Mouse (Mus musculus): ENCODE measurements at regions not wholly inside any gene's neighbourhood (a gene's known extent, or its start where the extent isn't known, plus 50 kb on each side); places are given as distances from the start of the nearest gene placed in this dataset.

- DNase-seq (ENCODE audit: low spot score in 2 of 2) = no peak
Measured at GRCm38 (mm10) chrX:99593872-99594487, 122.9 kb upstream of the Pja1 start.

DNA sequence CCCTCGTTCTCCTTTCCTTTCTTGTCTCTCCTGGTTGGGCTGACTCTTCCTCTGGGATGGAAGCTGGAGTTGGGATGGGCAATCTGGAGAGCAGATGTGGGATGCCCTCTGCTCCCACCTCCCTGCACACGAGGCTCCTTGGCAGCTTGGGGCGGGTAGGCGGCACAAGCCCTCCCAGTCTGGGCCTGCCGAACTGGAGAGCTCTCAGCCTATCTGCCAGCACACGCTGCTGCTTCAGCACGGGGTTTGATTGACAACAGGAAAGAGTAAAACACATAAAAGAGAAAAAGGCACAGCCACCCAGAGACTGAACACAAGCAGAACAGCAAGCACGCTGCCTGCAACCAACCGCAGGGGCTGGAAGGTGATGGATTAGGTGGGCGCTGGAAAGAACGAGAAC, 121.9 kb upstream of the Pja1 start:
- no peak for DNase-seq (ENCODE audit: low spot score in 2 of 2)

GRCm38 (mm10) chrX:99587284-99587683, 116.2 kb upstream of the Pja1 start:
- DNase-seq (ENCODE audit: low spot score in 2 of 2) = no peak

GRCm38 (mm10) chrX:99586282-99586681, 115.2 kb upstream of the Pja1 start:
- no peak for DNase-seq (ENCODE audit: low spot score in 2 of 2)

DNA sequence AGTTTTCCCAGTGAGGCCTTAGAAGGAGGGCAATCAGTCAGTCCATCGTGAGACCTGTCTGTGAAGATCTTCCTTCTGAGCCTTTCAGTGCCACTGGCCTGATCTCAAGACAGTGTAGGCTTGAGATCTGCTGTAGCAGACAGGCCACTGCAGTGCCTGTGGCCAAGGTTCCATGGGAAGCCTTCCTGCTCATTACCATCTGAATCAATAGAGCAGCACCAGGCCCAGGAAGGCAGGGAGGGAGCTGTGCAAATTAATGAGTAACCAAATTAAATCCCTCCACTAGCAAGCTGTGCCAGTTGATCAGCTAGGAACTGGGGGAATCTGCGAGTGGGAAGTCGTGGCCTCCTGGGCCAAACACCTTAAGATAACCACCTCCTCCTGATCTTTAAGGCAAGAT, 114.6 kb upstream of the Pja1 start:
- no peak for DNase-seq (ENCODE audit: low spot score in 2 of 2)

GRCm38 (mm10) chrX:99582611-99583010, 111.5 kb upstream of the Pja1 start:
- DNase-seq (ENCODE audit: low spot score in 2 of 2) = no peak

- DNase-seq (ENCODE audit: low spot score in 2 of 2) = no peak
Measured at GRCm38 (mm10) chrX:99581632-99582466, 110.8 kb upstream of the Pja1 start.

DNA sequence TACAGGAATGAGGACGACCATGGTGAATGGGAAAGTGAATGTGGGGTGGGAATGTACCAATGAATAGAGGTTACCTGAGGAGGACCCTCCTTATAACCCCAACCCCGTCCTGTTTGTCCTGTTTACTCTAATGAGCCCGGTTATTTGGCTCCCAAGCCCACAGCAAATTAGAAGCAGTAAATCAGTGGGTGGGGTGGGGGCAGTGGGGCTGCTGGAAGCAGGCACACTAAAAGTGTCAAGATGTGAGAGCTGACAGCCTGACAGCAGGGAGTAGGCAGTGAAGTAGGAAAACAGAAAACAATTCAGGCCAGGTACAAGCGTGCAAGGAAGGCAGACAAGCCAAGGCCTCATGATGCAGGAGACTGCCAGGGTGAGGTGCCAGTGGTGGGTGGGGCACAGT, 108.1 kb upstream of the Pja1 start:
- DNase-seq (ENCODE audit: low spot score in 2 of 2) = no peak

DNA sequence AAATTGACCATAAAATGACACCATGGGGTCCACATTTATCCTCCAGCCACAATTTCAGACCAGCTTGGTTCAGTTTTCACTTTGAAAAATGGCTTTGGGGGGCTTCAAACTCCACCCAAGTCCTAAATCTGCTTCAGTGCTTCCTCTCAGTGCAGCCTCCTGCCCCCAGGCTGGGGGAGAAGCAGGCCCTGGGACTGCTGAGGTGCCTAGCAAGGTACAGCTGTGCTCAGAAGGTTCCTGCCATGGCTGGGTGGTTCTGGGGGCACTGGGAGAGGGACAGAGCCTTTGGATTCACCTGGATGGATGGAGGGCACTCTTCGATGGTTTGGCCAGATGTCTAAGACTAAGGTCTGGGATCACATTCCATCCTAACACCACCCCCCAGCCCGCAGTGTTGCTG, 107.7 kb upstream of the Pja1 start:
- DNase-seq (ENCODE audit: low spot score in 2 of 2) = no peak

DNA sequence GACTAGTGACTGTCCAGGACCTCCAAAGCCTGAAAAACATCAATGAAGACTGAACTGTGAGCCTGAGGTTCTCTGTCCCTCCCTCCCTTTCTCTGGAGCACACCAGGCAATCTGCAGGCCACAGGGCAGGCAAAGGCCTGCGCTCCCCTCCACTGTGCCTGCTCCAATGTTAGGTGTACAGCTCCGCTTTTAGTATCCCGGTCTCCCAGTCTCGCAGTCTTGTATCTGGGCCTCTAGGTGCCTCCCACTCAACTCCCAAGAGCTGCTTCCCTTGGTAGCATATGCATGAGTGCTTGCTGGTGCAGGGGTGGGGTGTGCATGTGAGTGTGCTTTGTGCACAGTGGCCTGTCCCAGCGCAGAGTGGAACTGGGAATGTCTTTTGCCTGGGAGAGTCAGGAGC, 104.0 kb upstream of the Pja1 start:
- DNase-seq (ENCODE audit: low spot score in 2 of 2) = no peak

DNA sequence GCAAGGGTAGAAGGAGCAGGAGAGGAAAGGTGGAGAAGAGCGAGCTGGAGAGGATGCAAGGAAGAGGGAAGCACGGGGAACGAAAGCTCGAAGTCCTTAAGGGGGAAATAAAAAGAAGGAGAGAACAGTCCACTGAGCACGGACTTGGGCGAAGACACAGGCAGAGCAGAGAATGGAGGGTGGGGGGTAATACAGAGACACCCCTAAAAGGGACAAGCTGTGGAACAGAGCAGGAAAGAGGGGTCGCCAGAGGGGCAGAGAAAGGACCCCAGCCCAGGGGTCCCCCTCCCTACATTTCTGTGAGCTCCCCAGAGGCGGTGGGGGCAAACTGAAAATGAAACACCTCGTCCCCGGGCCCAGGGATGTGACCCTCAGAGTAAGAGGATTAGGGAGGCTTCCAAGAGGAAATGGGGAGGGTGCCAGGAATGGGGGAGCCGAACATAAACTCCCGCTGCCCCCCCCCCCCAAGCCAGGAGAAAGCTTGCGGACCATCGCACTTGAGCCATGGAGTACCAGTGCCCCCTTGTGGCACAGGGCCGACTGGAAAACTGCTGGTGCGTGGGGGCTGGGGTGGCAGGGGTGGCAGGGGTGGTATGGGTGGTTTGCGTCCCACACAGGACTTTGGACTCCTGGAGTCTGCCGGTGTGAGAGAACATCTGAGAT, 103.5 kb upstream of the Pja1 start:
- peak; percentile 33 to 72 for DNase-seq (ENCODE audit: low spot score in 2 of 2)

GRCm38 (mm10) chrX:99570161-99570560, 99.1 kb upstream of the Pja1 start:
- no peak for DNase-seq (ENCODE audit: low spot score in 2 of 2)

DNA sequence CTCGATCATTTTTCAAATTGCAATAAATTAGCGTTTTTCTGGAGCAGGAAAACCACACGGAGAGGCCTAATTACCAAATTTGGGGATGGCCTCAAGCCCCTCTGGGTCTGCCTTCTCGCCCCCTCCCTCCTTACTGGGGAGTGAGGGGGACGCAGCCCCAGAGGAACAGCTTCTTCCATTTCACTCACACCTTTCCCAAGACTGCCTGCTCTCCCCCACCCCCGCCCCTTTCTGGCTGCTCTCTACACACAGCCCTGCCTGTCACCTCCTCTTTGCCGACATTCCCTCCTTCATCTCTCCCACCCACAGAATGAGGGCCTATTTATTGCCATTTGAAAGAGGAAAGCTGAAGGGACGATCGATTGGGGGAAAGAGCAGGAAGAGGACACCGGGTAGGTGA, 97.2 kb upstream of the Pja1 start:
- no peak for DNase-seq (ENCODE audit: low spot score in 2 of 2)

- DNase-seq (ENCODE audit: low spot score in 2 of 2) = no peak
Measured at GRCm38 (mm10) chrX:99567367-99568164, 96.5 kb upstream of the Pja1 start.

GRCm38 (mm10) chrX:99561995-99562394, 90.9 kb upstream of the Pja1 start:
- peak in 1 of 2 experiments; percentile 25 for DNase-seq (ENCODE audit: low spot score in 2 of 2)

DNA sequence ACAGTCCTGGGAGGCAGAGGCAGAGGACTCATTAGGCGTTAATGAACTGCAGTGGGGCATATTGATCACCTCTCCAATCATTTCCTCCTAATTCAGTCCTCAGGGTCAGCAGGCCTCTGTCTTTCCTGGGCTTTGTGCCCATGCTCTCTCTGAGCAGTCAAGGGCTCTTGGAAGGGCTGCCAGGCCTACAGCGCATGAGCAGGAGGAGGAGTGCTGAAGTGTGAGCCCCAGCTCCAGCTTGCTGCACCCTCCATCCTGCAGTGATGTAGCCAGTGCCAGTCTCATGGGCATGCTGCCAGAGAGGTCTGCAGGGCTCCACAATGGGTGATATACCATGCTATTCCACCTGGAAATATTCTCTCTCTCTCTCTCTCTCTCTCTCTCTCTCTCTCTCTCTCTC, 89.6 kb upstream of the Pja1 start:
- peak in 1 of 2 experiments; percentile 14 for DNase-seq (ENCODE audit: low spot score in 2 of 2)

DNA sequence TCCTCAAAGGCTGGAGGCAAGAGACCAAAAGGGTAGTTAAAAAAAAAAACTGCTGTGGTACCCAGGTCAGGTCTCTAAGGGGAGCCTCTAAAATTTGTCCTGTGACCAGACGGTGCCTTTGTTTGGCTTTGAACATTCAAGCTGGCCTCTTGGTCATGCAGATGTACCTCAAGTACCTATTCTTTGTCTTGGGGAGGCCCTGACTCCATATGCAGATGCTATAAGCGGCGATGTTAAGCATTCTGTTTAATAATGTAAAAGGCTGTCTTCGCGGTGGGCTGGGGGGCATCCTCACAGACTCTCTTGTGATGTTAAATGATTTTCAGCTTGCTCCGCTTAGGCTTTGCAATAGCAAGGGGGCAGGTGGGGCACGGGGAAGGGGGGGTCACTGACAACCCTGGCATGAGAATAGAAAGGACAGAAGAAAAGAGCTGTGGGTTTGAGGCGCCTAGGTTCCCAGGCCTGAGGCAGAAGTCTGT, 85.8 kb upstream of the Pja1 start:
- DNase-seq (ENCODE audit: low spot score in 2 of 2) = no peak

DNA sequence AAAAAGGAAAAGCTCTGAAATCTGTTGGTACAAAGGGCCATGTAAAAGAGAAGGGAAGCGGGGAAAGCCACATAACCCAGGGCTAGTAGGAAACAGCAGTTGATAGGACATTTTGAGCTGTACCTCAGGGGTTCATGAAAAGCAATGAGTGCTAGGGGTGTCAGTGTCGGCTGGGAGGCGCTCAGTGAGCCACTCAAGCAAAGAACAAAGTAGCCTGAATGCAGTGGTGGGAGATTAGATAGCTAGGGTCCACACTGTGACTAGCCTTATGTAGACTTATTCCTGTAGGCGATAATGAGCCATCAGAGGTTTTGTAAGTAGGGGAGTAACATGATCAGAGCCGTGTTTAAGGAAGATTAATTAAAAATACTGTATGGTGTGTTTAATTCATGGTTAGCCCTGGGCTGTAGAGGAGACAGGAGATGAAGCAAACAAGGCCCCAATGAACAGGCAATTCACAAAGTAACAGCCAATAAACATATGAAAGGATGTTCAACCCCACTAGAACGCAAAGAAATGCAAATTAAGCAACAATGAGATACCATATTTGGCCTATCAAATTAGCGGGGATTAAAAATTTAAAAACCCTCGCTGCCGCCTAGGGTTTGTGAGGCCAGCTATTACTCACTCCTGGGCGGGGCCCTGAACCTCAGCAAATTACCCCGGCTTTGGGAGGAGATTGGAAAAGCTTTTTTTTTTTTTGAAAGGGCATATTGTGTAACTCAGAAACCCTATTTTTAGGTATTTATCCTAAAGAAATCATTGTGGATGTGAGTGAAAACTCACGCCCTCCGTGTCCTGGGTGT, 85.1 kb upstream of the Pja1 start:
- DNase-seq (ENCODE audit: low spot score in 2 of 2) = no peak

- DNase-seq (ENCODE audit: low spot score in 2 of 2) = no peak
Measured at GRCm38 (mm10) chrX:99552778-99553177, 81.7 kb upstream of the Pja1 start.

DNA sequence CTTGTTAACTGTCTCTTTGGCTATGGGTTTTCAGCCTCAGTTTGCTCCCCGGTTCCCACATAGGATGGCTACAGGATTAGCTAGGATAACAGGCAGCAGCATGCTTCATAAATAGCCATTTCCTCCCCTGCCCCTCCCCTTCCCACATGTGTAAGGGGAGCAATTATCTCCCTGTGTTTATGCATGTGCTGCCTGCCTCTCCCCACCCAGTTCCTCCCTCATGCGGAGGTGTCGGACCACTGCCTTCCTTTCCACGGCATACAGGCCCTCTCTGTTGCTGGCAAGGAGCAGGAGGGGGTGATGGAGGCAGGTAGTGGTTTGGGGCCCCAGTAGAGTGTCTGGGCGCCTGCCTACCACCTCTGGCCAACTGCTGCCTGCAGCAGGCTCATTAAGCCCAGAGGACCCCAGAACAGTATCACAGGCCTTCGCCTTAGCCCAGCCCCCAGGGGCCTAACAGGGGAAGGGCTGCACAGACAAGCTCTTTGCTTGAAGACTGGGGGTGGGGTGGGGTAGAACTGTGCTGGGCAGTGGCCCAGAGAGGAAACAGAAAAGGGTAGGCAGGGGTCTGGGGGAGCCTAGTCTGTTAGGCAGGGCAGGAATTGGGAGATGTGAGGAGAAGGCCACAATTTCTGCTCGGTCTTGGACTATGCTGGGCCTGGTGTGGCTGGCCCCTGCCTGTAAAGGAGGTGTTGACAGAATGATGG, 79.1 kb upstream of the Pja1 start:
- no peak for DNase-seq (ENCODE audit: low spot score in 2 of 2)
